Mouse (Mus musculus) right cerebral cortex, postnatal 36 days (tissue): ENCODE results near the gene Gpn1.

Source experiments
- DNase-seq, 2 experiments: peaks; one replicate each; pipeline ENCODE4 v3.0.0; 2022; ENCODE audit warnings: low spot score in 2 of 2, mixed read lengths in 1 of 2

Gpn1 gene

GRCm38 (mm10) chr5:31559401-31559800 is 64.9 kb downstream of the Gpn1 start:
- DNase-seq, result no peak

GRCm38 (mm10) chr5:31560352-31560751 is 65.8 kb downstream of the Gpn1 start:
- no peak for DNase-seq

- DNase-seq, result peak; percentile 49 to 70
Observed at GRCm38 (mm10) chr5:31562036-31562666, 67.6 kb downstream of the Gpn1 start.
